Mouse (Mus musculus) CD4-positive, CD25-positive, alpha-beta regulatory T cell, adult 9 weeks (primary cell): ENCODE results near the gene Sms. TPM values are rescaled to one million over a fixed set of nuclear protein-coding genes. Genes with fewer than 3 reads are reported as not detected.

ENCODE experiments used
- polyA plus RNA-seq: library from polyadenylated mRNA; unstranded; fragments of 100-300 nt; shearing (Covaris generic); gene quantifications from one replicate; pipeline ENCODE4 v1.2.1, GENCODE M21; 2017

Gene Sms
- polyA plus RNA-seq, result 79.3 TPM

DNA sequence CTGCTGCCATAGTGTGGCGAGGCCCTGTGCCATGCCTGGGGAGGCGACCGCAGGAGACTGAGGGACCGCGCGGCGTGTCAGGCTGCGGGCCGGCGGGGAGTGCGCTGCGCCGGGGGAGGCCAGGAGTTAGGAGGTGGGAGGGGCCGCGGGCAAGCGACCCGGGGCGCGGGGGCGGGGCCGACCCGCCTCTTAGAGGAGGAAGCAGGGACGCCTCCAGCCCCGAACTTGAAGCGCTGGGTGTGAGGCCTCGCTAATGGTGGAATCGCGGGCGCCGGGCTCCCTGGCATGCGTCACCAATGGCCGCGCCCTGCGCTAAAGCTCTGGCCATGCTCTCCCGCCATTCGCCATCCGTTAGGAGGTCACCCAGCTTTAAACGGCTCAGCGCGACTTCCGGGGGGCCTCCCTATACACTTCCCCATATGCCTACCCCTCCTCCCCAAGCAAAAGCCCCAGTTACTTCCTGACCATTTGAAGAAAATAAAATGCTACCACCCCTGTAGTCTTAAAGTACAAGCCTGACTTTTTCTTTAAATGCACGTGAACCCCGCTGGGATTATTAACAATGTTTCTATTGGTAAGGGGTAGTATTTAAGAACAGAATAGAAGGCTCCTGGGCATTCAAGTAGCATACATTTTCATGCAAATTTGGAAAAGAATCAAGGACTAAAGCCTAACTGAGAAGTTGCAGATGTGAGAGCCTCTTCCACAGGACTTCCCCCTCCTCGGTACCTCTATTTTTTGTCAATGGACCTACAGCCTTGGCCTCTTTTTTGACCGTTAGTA, at the start of gene Sms:
Sms (minus strand) TSS at position 344 of the 783 bp plus-strand sequence.

DNA sequence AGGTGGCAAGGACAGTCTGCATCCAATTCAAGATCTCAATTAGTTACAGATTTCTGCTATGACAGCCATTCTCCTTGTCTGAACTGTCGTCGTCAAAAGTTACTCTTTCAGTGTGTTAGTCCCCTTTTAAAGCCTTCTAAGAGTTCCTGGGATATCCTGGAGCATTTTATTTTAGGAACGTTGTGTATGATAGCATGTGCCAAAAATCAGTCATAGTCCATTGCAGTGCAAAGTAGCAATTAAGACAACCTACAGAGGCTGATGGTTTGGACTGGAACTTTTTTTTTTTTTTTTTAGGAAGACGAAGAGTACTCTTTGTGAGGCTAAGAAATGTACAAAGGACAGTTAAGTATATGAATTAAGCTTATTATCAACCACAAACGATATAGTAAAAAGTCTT, 76.9 kb downstream of the Sms start, which contains the start of gene Phex:
Phex (minus strand) TSS at position 101 of the 400 bp plus-strand sequence.

Other genes with a start within 250 kb of the Sms start
- 0.07 TPM for gene Phex, start 77.0 kb downstream of the Sms start, polyA plus RNA-seq
- 2.5 TPM for gene Yy2, start 76.7 kb upstream of the Sms start, polyA plus RNA-seq
- 17.5 TPM for gene Mbtps2, start 106.4 kb upstream of the Sms start, polyA plus RNA-seq
- not detected for gene Smpx, start 206.6 kb upstream of the Sms start, polyA plus RNA-seq